Mouse (Mus musculus): ENCODE measurements around the gene Ubxn10. TPM values are rescaled to one million over a fixed set of nuclear protein-coding genes. Genes with fewer than 3 reads are reported as not detected.

The Ubxn10 gene
- total RNA-seq, 2 experiments from 2014 or later = 0.09 to 0.33 TPM

Other genes with a start within 250 kb of the Ubxn10 start
- not detected for gene Vwa5b1, start 101.3 kb downstream of the Ubxn10 start, total RNA-seq (2021)
- gene Pla2g2c, start 12.4 kb downstream of the Ubxn10 start, total RNA-seq (2021) = not detected
- under 1 TPM in 1 of 2 experiments, not detected in 1; 0.11 TPM for gene Pla2g2f, start 20.5 kb upstream of the Ubxn10 start, total RNA-seq (2021)
- gene Pla2g2d, start 38.6 kb upstream of the Ubxn10 start, total RNA-seq (2021) = under 1 TPM; 0.39 to 0.59 TPM
- 1 to 10 TPM; 1.6 to 5.4 TPM for gene Pla2g5, start 126.3 kb upstream of the Ubxn10 start, total RNA-seq (2021)
- gene Gm13030, start 136.8 kb upstream of the Ubxn10 start, total RNA-seq (2021) = not detected
- gene Pla2g2e, start 140.8 kb upstream of the Ubxn10 start, total RNA-seq (2021) = not detected
- gene Otud3, start 176.8 kb upstream of the Ubxn10 start, total RNA-seq (2021) = 10 to 100 TPM; 16.2 to 17.6 TPM
- gene Rnf186, start 229.9 kb upstream of the Ubxn10 start, total RNA-seq (2021) = not detected
- gene Tmco4, start 235.7 kb upstream of the Ubxn10 start, total RNA-seq (2021) = 10 to 100 TPM; 10.2 to 14.3 TPM